Mouse (Mus musculus): Measurements from ENCODE around the gene Tmtc2. TPM values are rescaled to one million over a fixed set of nuclear protein-coding genes. Genes with fewer than 3 reads are reported as not detected.

The Tmtc2 gene
- polyA plus RNA-seq, 1 experiment from 2014 or later, result 4.4 TPM

- Histone ChIP-seq H3K36me3 (ENCODE audit: control insufficient read depth, insufficient read depth, low read length) (no peaks in the 10 kb centered on the region), H3K9me3 (replicated peaks; ENCODE audit: control insufficient read depth, low read length) (no peaks in the 10 kb centered on the region), H3K4me2 (no peak overlapping the region), H3K27ac (ENCODE audit: low read depth, low read length) (no peak overlapping the region), H3K27me3 (ENCODE audit: control insufficient read depth, insufficient read depth, low read length) (no peaks in the 10 kb centered on the region), H3K4me3 (ENCODE audit: low read depth, low read length) (no peak overlapping the region), H3K4me1 (ENCODE audit: control insufficient read depth, insufficient read depth, low read length) (no peaks in the 10 kb centered on the region), H3K9ac (ENCODE audit: low read depth, low read length) (no peak overlapping the region)
- no peak for ATAC-seq (replicated peaks; ENCODE audit: insufficient number of reproducible peaks, low FRiP score, low TSS enrichment)
These were observed 420.5 kb downstream of the Tmtc2 start for GRCm38 (mm10) chr10:105153789-105154188.

GRCm38 (mm10) chr10:105144382-105144781 lies 429.9 kb downstream of the Tmtc2 start:
- no peak for ATAC-seq (replicated peaks; ENCODE audit: insufficient number of reproducible peaks, low FRiP score, low TSS enrichment)
- Histone ChIP-seq H3K27ac (ENCODE audit: low read depth, low read length) (no peak overlapping the region), H3K36me3 (ENCODE audit: control insufficient read depth, insufficient read depth, low read length) (no peaks in the 10 kb centered on the region), H3K9me3 (replicated peaks; ENCODE audit: control insufficient read depth, low read length) (no peaks in the 10 kb centered on the region), H3K4me1 (ENCODE audit: control insufficient read depth, insufficient read depth, low read length) (0 out of 2 replicates have a peak, but pooled peaks cover 2% of the 10 kb centered on the region), H3K27me3 (ENCODE audit: control insufficient read depth, insufficient read depth, low read length) (no peaks in the 10 kb centered on the region), H3K9ac (ENCODE audit: low read depth, low read length) (no peak overlapping the region), H3K4me3 (ENCODE audit: low read depth, low read length) (no peak overlapping the region), H3K4me2 (no peak overlapping the region)
- WGBS (ENCODE audit: insufficient replicate concordance), result 56% methylated on average over 4 of the region's 4 CpGs

- WGBS (ENCODE audit: insufficient replicate concordance), result 75% methylated on average over 3 of the region's 3 CpGs
- no peaks in the 10 kb centered on the region for H3K36me3 ChIP-seq (ENCODE audit: control insufficient read depth, insufficient read depth, low read length)
- ATAC-seq (replicated peaks; ENCODE audit: insufficient number of reproducible peaks, low FRiP score, low TSS enrichment), result no peak
- no peaks in the 10 kb centered on the region for H3K27me3 ChIP-seq (ENCODE audit: control insufficient read depth, insufficient read depth, low read length)
- no peak overlapping the region for H3K4me3 ChIP-seq (ENCODE audit: low read depth, low read length)
- no peak overlapping the region for H3K9ac ChIP-seq (ENCODE audit: low read depth, low read length)
- H3K27ac ChIP-seq (ENCODE audit: low read depth, low read length), result no peak overlapping the region
- 0 out of 2 replicates have a peak, but pooled peaks cover 2% of the 10 kb centered on the region for H3K4me1 ChIP-seq (ENCODE audit: control insufficient read depth, insufficient read depth, low read length)
- H3K4me2 ChIP-seq, result no peak overlapping the region
- H3K9me3 ChIP-seq (replicated peaks; ENCODE audit: control insufficient read depth, low read length), result no peaks in the 10 kb centered on the region
These were observed 432.1 kb downstream of the Tmtc2 start for GRCm38 (mm10) chr10:105142201-105142600.
